Mouse (Mus musculus): ENCODE results near the gene Mettl13.
A peak's percentile ranks its signal among the peaks of the same experiment; 100 is the strongest.

Mettl13 gene

DNA sequence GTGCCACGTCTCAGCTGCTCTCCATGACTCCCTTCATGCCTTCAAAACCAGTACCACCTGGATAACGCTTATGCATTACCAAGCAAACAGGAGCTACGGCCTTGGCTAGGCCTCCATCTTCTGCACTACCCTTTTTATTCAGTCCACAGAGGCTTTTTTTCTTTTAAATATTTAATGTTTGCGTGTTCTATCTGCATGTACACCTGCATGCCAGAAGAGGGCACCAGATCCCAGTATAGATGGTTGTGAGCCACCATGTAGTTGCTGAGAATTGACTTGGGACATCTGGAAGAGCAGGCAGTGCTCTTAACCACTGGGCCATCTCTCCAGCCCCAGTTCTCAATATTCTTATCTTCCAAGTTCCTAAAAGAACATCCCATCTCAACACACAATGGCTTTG is 16.8 kb downstream of the Mettl13 start:
- DNase-seq = no peak

DNA sequence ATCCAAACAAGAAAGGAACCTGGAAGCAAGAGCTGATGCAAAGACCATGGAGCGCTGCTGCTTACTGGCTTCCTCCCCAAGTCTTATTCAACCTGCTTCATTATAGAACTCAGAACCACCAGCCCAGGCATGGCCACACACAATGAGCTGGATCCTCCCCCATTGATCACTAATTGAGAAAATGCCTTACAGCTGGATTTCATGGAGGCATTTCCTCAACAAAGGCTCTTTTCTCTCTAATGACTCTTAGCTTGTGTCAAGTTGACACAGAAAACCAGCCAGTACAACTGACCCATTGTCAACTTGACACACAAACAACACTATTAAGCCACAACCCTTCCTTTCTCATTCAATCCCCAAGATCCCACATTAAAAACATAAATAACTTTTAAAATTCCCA is 17.7 kb downstream of the Mettl13 start:
- DNase-seq = no peak

DNA sequence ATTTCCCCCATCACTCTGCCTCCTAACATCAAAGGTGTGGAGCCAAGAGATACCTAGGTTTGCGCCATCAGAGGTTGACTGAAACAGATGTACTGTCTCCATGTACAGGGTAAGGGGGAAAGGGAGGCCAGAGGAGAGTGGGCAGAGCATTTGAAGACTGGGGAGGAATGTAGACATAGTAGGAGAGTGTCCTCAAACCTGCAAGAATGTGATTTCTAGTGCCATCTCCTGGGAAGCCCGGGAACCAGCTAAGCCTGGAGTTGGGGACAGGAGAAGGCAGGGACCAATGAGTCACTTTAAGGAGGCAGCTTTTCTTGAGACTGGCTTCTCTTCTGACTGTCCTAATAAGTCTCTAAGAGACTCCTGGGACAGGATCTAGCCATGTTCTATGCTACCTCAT is 18.7 kb downstream of the Mettl13 start:
- DNase-seq = no peak

DNA sequence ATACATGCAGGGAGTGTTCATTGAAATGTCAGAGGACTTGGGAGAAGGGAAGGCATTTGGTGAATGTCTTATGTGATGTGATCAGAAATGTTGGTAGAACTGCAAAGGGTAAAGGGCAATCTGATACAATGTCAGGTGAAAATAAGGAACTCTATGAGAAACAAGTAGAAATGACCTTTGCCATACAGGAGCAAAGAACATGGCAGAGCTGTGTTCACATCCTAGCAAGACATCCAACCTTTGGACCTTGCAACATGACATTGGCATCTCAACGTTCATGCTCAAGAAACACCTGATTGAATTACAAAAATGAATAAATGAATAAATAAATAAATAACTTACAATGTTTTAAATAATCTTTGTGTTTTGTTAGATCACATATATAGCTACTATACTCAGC is 33.2 kb downstream of the Mettl13 start:
- no peak for DNase-seq

DNA sequence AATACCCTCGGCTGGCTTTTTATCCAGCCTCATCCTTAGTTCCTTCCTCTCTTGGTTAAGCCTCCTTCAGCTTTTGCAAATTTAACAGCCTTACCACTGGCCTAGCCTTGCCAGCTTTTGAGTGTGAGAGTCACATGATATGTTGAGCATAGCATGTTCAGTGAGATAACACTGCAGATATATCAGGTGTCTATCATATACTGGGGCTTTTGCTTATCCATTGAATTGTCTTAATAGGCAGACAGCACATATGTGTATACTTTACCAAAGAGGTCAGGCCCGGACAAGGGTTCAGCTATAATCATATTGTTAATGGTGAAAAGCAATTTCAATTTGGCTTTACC is 38.4 kb downstream of the Mettl13 start:
- no peak for DNase-seq

DNA sequence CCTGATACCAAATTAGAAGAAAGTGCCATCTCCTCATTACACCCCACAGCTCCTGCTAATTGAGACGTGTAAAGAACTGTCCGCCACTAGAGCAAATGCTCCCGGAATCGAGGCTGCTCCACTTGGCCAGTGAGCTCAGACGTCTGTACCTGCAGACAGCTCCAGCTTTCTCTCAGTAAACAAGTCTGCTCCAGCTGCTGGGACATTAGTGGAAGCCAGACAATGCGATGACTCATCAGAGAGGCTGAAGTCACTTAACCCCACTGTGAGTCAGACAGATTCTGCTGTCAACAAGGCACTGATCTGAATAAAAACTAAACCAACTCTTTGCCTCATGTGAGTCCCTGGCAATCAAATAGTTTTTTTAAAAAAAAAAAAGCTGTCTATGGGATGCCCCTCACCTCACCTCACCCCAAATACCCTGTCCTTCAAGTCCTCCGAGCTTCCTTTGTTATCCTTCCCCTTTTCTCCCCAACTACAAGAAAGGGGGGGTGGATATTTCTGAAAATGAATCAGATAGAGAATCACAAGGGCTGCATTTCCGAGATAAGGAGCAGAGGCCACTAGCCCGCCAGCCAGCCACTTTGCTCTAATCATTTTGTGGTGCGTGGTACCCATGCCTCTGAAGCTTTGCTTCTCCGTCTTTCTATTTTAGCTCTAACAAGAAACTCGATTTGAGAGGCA is 38.9 kb downstream of the Mettl13 start:
- peak; percentile 20 to 41 for DNase-seq

DNA sequence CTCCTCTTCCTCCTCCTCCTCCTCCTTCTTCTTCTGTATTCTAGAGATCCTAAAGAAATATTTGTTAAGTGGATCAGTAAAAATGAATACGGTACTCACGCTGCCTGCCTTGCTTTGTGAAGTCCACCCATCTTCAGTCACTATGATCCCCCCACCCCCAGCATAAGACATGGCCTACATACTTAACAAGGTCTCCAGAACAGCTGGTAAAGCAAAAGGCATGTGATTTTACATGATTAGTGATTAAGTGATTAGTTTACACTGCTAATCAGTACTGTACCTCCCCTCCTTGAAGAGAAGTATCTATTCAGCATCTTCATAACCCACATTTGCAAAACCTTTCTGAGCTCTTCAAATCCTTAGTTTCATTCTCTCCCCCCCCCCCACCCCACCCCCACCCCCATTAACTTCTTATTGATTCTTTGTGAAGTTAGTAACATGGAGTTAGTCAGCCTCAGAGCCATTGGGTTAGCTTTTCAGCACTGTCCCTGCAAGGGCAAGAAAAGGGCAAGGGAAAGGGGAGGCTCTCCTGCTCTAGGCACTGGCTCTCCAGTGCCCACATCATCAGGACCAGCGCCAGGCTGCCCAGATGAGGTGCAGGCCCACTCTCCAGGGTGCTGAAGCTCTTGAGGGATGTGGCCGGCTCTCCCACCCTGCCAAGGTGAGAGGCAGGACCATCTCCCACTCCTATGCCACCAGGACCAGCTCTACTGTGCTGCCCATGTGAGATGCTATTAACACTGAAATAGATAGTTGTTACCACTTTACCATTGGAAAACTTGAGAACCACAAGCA is 39.9 kb downstream of the Mettl13 start:
- DNase-seq = no peak

DNA sequence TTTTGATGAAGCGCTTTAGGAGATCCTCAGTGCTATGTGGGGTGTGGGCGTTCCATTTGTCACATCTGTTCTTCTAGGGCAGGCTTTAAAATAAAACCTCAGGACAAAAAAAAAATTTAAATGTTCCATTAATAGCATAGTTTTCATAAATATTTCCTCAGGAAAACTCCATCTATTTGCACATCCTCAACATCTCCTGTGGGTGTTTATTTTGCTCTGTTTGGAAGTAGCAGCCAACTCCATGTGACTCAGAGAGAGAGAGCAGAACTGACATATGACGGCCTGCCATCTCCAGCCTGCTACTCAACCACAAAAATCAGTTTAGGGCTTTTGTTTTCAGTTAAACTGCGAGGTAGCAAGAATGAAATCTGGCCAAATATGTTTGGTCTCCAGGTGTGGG is 41.8 kb downstream of the Mettl13 start:
- DNase-seq = no peak

DNA sequence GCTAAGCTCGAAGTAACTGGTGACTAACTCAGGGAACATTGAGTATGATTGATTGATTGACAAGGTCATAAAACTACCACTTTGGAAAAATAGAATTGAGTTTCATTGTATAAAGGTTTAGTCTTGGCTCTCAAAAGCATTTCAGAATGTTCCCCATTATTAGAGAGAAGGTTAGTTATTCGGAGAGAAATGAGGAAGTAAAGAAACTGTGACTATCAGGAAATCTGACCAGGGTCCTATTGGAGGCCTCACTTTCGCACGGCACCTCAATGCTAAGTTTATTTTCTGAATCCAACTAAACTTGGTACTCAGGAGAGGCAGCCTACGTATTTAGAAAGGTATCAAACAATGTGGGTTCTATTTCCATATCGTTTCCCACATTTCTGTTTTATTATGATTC is 42.7 kb downstream of the Mettl13 start:
- DNase-seq = no peak
